Mouse (Mus musculus) forebrain, embryonic 13.5 days (tissue): ENCODE measurements around the gene Slc4a4. TPM values are rescaled to one million over a fixed set of nuclear protein-coding genes. Genes with fewer than 3 reads are reported as not detected.

Source experiments
- ATAC-seq: fragments of 200-750 bp; cut with Nextera tagmentation; 2 replicates; pipeline ENCODE4 v1.8.0; 2017
- H3K27ac ChIP-seq: fragments of 300-500 bp; sonication (generic); 2 replicates; pipeline ENCODE4 v1.5.1; 2015; ENCODE audit warnings: inconsistent platforms, mild to moderate bottlenecking, moderate library complexity
- H3K27me3 ChIP-seq: fragments of 300-500 bp; sonication (generic); 2 replicates; pipeline ENCODE4 v1.6.1; 2015; ENCODE audit warnings: mild to moderate bottlenecking, inconsistent platforms
- H3K36me3 ChIP-seq: fragments of 300-500 bp; sonication (generic); 2 replicates; pipeline ENCODE4 v1.6.1; 2015; ENCODE audit warnings: mild to moderate bottlenecking, inconsistent platforms; ENCODE audit not compliant: poor library complexity, severe bottlenecking
- H3K4me1 ChIP-seq: fragments of 300-500 bp; sonication (generic); 2 replicates; pipeline ENCODE4 v1.6.1; 2015; ENCODE audit warnings: inconsistent platforms
- H3K4me2 ChIP-seq: fragments of 300-500 bp; sonication (generic); 2 replicates; pipeline ENCODE4 v1.6.1; 2015; ENCODE audit warnings: inconsistent platforms, mild to moderate bottlenecking, moderate library complexity
- H3K4me3 ChIP-seq: fragments of 300-500 bp; sonication (generic); 2 replicates; pipeline ENCODE4 v1.5.1; 2015; ENCODE audit warnings: mild to moderate bottlenecking, inconsistent platforms
- H3K9ac ChIP-seq: fragments of 300-500 bp; sonication (generic); 2 replicates; pipeline ENCODE4 v1.6.1; 2015; ENCODE audit warnings: mild to moderate bottlenecking, inconsistent platforms
- H3K9me3 ChIP-seq: fragments of 300-500 bp; sonication (generic); replicated peaks from 2 replicates; pipeline ENCODE4 v1.6.1; 2016; ENCODE audit warnings: inconsistent platforms
- WGBS: fragments of 180-500 bp; shearing (Covaris S2); methylation state at CpG from one replicate; pipeline ENCODE4 v1.1.7; 2015; 5-methylcytosine and 5-hydroxymethylcytosine counted together
- polyA plus RNA-seq: library from polyadenylated mRNA; unstranded; fragments of >200 nt; fragmentation: Nextera tagmentation; extraction: Ambion mirVana; gene quantifications from 2 replicates; pipeline ENCODE4 v1.2.1, GENCODE M21; 2015

The Slc4a4 gene
- polyA plus RNA-seq, 1 experiment from 2014 or later = 1.1 TPM

- H3K9ac ChIP-seq = no peak overlapping the region
- 85% methylated on average over 10 of the region's 10 CpGs for WGBS
Measured at GRCm38 (mm10) chr5:88917630-88918029, 31.0 kb downstream of the Slc4a4 start.

GRCm38 (mm10) chr5:88918538-88918937, 31.9 kb downstream of the Slc4a4 start:
- no peaks in the 10 kb centered on the region for H3K36me3 ChIP-seq
- no peaks in the 10 kb centered on the region for H3K9me3 ChIP-seq
- H3K4me3 ChIP-seq = no peak overlapping the region
- H3K4me1 ChIP-seq = no peaks in the 10 kb centered on the region
- no peak overlapping the region for H3K9ac ChIP-seq
- 82% methylated on average over 9 of the region's 9 CpGs for WGBS
- H3K4me2 ChIP-seq = no peak overlapping the region
- no peaks in the 10 kb centered on the region for H3K27me3 ChIP-seq
- no peak overlapping the region for H3K27ac ChIP-seq
- ATAC-seq = no peak

More at GRCm38 (mm10) chr5:88917630-88918029, 31.0 kb downstream of the Slc4a4 start:
- ATAC-seq = no peak
- Histone ChIP-seq H3K27me3 (no peaks in the 10 kb centered on the region), H3K4me3 (no peak overlapping the region), H3K27ac (no peak overlapping the region), H3K36me3 (no peaks in the 10 kb centered on the region), H3K9me3 (no peaks in the 10 kb centered on the region), H3K4me2 (no peak overlapping the region), H3K4me1 (no peaks in the 10 kb centered on the region)

- H3K9ac ChIP-seq = no peak overlapping the region
- H3K27ac ChIP-seq = no peak overlapping the region
- H3K9me3 ChIP-seq = no peaks in the 10 kb centered on the region
- H3K4me1 ChIP-seq = peaks cover 19% of the 10 kb centered on the region
- no peaks in the 10 kb centered on the region for H3K36me3 ChIP-seq
- no peak overlapping the region for H3K4me3 ChIP-seq
- WGBS = 94% methylated on average over 5 of the region's 5 CpGs
- ATAC-seq = no peak
- no peak overlapping the region for H3K4me2 ChIP-seq
- H3K27me3 ChIP-seq = no peaks in the 10 kb centered on the region
Measured at GRCm38 (mm10) chr5:88925576-88925975, 39.0 kb downstream of the Slc4a4 start.

- WGBS = 55% methylated on average over 13 of the region's 13 CpGs
- Histone ChIP-seq H3K27ac (no peak overlapping the region), H3K9me3 (no peaks in the 10 kb centered on the region), H3K27me3 (no peaks in the 10 kb centered on the region), H3K36me3 (no peaks in the 10 kb centered on the region), H3K9ac (no peak overlapping the region), H3K4me2 (no peak overlapping the region), H3K4me1 (peaks cover 24% of the 10 kb centered on the region), H3K4me3 (no peak overlapping the region)
- peak; percentile 20; the same call in 1 of the 2 replicates for ATAC-seq
Measured at GRCm38 (mm10) chr5:88928201-88928916, 41.7 kb downstream of the Slc4a4 start.

- Histone ChIP-seq H3K4me3 (no peak overlapping the region), H3K27me3 (no peaks in the 10 kb centered on the region), H3K9ac (no peak overlapping the region; the same call in 1 of the 2 replicates), H3K27ac (peak overlapping the region; percentile 25; the same call in 1 of the 2 replicates), H3K4me2 (peak overlapping the region; percentile 50), H3K4me1 (peaks cover 32% of the 10 kb centered on the region), H3K9me3 (no peaks in the 10 kb centered on the region), H3K36me3 (no peaks in the 10 kb centered on the region)
- 23% methylated on average over 18 of the region's 18 CpGs for WGBS
- peak; percentile 94 for ATAC-seq
Measured at GRCm38 (mm10) chr5:88929392-88930094, 42.9 kb downstream of the Slc4a4 start.

- Histone ChIP-seq H3K27me3 (no peaks in the 10 kb centered on the region), H3K36me3 (no peaks in the 10 kb centered on the region), H3K9ac (no peak overlapping the region), H3K27ac (no peak overlapping the region), H3K4me1 (peaks cover 32% of the 10 kb centered on the region), H3K4me3 (no peak overlapping the region), H3K4me2 (peak overlapping the region; percentile 50), H3K9me3 (no peaks in the 10 kb centered on the region)
- peak; percentile 48 for ATAC-seq
- WGBS = 76% methylated on average over 5 of the region's 5 CpGs
Measured at GRCm38 (mm10) chr5:88930129-88930528, 43.5 kb downstream of the Slc4a4 start.

- 71% methylated on average over 11 of the region's 11 CpGs for WGBS
- Histone ChIP-seq H3K9ac (no peak overlapping the region), H3K27ac (no peak overlapping the region), H3K4me3 (no peak overlapping the region), H3K9me3 (no peaks in the 10 kb centered on the region), H3K4me1 (peaks cover 32% of the 10 kb centered on the region), H3K4me2 (no peak overlapping the region), H3K27me3 (no peaks in the 10 kb centered on the region), H3K36me3 (no peaks in the 10 kb centered on the region)
- no peak for ATAC-seq
Measured at GRCm38 (mm10) chr5:88930611-88931010, 44.0 kb downstream of the Slc4a4 start.

DNA sequence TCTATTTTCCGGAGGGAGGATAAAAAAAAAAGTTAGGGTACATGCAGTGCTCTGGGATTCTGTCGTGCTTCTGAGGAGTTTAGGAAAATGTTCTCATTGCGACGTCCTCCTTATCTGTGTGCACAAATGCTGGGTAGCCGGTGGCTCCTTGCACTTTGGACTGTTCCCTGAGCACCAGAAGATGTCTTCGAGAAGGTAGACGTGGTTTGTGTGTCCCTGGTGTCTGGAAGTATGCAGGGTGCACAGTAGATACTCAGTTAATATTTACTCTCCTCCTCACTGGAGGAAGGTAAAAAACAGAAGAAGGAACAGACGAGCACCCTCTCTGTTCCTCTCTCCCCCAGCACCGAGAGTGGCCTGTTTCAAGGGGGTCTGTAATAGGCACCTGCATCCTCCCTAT, 44.6 kb downstream of the Slc4a4 start:
- Histone ChIP-seq H3K9ac (no peak overlapping the region), H3K4me1 (peaks cover 32% of the 10 kb centered on the region), H3K36me3 (no peaks in the 10 kb centered on the region), H3K4me2 (no peak overlapping the region), H3K9me3 (no peaks in the 10 kb centered on the region), H3K27me3 (no peaks in the 10 kb centered on the region), H3K4me3 (no peak overlapping the region), H3K27ac (no peak overlapping the region)
- ATAC-seq = no peak
- 95% methylated on average over 9 of the region's 9 CpGs for WGBS

DNA sequence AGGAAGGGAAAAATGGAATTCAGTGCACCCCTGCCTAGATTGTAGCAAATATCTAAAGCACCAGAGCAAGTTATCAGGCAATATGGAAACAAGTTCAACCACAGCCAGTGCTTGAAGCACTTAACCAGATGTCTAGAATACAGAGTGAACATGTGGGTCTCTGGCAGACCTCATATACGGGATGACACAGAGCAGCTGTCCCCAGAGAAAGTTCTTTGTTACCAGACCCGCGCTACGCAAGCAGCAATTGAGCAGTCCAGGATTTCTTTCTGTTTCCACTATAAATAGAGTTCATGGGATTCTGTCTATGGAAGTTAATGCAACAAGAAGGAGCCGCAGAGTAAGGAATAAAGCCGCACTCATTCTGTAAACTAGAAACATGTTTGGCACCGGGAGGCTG, 46.8 kb downstream of the Slc4a4 start:
- Histone ChIP-seq H3K4me1 (peaks cover 32% of the 10 kb centered on the region), H3K36me3 (no peaks in the 10 kb centered on the region), H3K4me2 (no peak overlapping the region), H3K4me3 (no peak overlapping the region), H3K9me3 (no peaks in the 10 kb centered on the region), H3K27ac (0 out of 2 replicates have a peak overlapping the region, but pooled peaks have one; percentile 1), H3K9ac (no peak overlapping the region), H3K27me3 (no peaks in the 10 kb centered on the region)
- no peak for ATAC-seq
- WGBS = 60% methylated on average over 7 of the region's 7 CpGs

DNA sequence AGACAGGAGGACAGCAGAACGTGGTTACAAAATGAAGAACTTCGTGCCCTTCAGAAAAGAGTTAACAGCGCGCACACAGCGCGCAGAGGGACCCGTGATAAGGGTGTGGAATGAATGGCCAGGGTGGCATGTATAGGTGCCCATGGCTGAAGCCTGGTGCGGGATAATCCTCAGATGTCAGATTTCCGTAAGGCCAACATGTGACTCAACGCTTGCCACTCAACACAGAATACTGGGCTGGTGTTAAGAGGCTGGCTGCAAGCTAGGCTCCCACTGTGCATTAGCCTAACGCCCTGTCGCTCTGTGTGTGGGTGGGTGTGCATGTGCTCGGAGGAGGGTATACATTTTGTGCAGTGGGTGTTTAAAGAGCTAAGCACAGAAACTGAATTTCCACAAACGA, 47.3 kb downstream of the Slc4a4 start:
- H3K9ac ChIP-seq = no peak overlapping the region
- H3K27ac ChIP-seq = no peak overlapping the region
- no peaks in the 10 kb centered on the region for H3K9me3 ChIP-seq
- H3K4me1 ChIP-seq = peaks cover 29% of the 10 kb centered on the region
- no peaks in the 10 kb centered on the region for H3K27me3 ChIP-seq
- H3K4me3 ChIP-seq = no peak overlapping the region
- no peak for ATAC-seq
- WGBS = 66% methylated on average over 14 of the region's 14 CpGs
- 0 out of 2 replicates have a peak overlapping the region, but pooled peaks have one; percentile 13 for H3K4me2 ChIP-seq
- H3K36me3 ChIP-seq = no peaks in the 10 kb centered on the region

- no peaks in the 10 kb centered on the region for H3K36me3 ChIP-seq
- H3K4me2 ChIP-seq = no peak overlapping the region
- ATAC-seq = no peak
- H3K9ac ChIP-seq = no peak overlapping the region
- H3K9me3 ChIP-seq = no peaks in the 10 kb centered on the region
- 94% methylated on average over 1 of the region's 1 CpGs for WGBS
- H3K4me1 ChIP-seq = peaks cover 10% of the 10 kb centered on the region
- no peaks in the 10 kb centered on the region for H3K27me3 ChIP-seq
- no peak overlapping the region for H3K27ac ChIP-seq
- H3K4me3 ChIP-seq = no peak overlapping the region
Measured at GRCm38 (mm10) chr5:88938208-88938607, 51.6 kb downstream of the Slc4a4 start.

DNA sequence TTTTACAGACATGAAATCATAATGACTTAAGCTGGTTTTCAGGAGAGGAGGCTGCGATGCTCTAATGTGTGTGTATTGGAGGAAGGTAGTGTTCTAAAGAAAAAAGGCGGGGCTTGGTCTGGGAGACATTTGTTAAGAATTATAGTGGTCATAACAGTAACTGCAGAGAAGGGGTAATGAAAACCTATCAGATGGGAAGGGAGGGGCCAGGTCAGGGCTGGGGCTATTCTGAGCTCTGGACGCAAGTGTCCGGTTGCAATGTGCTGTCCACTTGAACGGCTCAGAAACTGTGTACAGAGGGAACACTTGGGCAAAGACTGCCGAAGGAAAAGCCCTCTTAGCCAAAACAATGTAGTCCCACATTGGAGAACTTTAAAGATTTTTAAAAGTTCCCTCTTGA, 52.5 kb downstream of the Slc4a4 start:
- H3K27me3 ChIP-seq = no peaks in the 10 kb centered on the region
- H3K4me2 ChIP-seq = no peak overlapping the region
- H3K36me3 ChIP-seq = no peaks in the 10 kb centered on the region
- 89% methylated on average over 6 of the region's 6 CpGs for WGBS
- H3K9ac ChIP-seq = no peak overlapping the region
- no peak for ATAC-seq
- H3K9me3 ChIP-seq = no peaks in the 10 kb centered on the region
- H3K27ac ChIP-seq = no peak overlapping the region
- peaks cover under 1% of the 10 kb centered on the region; the same call in 1 of the 2 replicates for H3K4me1 ChIP-seq
- H3K4me3 ChIP-seq = no peak overlapping the region
